Mouse (Mus musculus): ENCODE measurements around the gene B3gnt8. TPM values are rescaled to one million over a fixed set of nuclear protein-coding genes. Genes with fewer than 3 reads are reported as not detected.

Gene B3gnt8
- total and polyA plus RNA-seq, 2 experiments from 2014 or later = 4.6 to 11.3 TPM

DNA sequence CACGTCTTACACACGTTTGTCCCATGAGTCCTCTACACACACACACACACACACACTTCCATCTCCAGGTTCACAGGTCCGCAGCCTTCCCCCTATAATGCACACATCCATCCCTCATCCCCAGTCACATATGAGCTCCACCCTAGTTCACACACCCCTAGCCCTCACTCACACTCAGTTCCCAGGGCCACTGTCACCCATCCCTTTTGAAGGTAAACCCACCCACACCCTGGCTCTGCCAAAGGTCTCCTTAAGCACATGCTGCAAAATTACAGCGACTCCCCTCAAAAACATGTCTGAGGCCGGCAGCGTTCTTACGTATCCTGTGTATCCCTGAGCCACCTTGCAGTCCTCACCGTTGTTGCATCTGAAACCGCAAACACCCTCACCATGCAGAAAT, 47.8 kb downstream of the B3gnt8 start:
- ATAC-seq (ENCODE audit: insufficient read depth, low read depth) (no peak), DNase-seq (ENCODE audit: low spot score) (no peak)
- H3K9me3 ChIP-seq (replicated peaks; ENCODE audit: control insufficient read depth, low read length) = no peaks in the 10 kb centered on the region
- no peak overlapping the region for H3K4me3 ChIP-seq (ENCODE audit: low read depth, low read length)
- H3K27ac ChIP-seq (ENCODE audit: low read depth) = no peak overlapping the region
- peaks cover 15% of the 10 kb centered on the region; the same call in 1 of the 2 replicates for H3K4me1 ChIP-seq (ENCODE audit: control insufficient read depth, insufficient read depth)
- no peak for TF ChIP-seq EP300 (IDR thresholded peaks at IDR 0.05; ENCODE audit: low read depth)
- no peak for TF ChIP-seq CTCF (IDR thresholded peaks at IDR 0.05; ENCODE audit: low read depth)
- no peak overlapping the region for H3K4me2 ChIP-seq (ENCODE audit: low read depth, low read length)
- H3K9ac ChIP-seq (replicated peaks; ENCODE audit: low read depth, low read length) = no peak overlapping the region
- H3K36me3 ChIP-seq (replicated peaks; ENCODE audit: control insufficient read depth, insufficient read depth, low read length) = no peaks in the 10 kb centered on the region
- H3K27me3 ChIP-seq (ENCODE audit: control insufficient read depth, insufficient read depth, low read length) = peaks cover 26% of the 10 kb centered on the region
- 26% methylated on average over 9 of the region's 9 CpGs for WGBS

DNA sequence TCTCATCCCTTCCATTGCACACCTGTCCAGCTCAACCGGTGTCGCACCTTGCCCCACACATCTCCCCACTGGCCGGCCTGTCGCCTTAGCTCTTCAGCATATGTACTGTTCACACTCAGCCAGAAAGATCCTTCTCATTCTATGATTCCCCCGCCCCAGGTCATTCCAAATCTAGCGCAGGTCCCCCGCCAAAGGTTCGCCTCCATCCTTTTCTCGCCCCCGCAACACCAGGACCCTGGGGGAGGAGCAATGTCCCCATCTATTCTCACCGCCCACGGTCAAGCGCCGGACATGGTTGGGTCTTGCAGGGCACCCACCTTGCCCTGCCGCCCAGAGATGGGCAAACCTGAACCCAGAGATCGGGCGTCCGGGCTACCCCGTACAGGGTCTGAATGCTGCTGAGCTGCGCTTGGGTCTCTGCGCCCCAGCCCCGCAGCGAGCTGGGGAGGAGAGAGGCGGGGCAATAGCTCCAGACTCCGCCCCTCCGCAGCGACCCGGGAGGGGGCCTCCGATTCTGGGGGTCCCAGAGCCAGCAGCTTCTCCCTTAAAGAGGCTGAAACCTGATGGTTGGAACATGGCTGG, 48.4 kb downstream of the B3gnt8 start, which contains the start of gene Tmem91:
TSS of gene Tmem91 (minus strand) at position 448 of the 582 bp plus-strand sequence.
- DNase-seq (ENCODE audit: low spot score) (no peak), ATAC-seq (ENCODE audit: insufficient read depth, low read depth) (no peak)
- peaks cover 26% of the 10 kb centered on the region for H3K27me3 ChIP-seq (ENCODE audit: control insufficient read depth, insufficient read depth, low read length)
- H3K9ac ChIP-seq (replicated peaks; ENCODE audit: low read depth, low read length) = peak within 1 kb of the TSS; percentile 21; the same call in 1 of the 2 replicates
- no peak within 1 kb of the TSS for H3K27ac ChIP-seq (ENCODE audit: low read depth)
- no peaks in the 10 kb centered on the region for H3K9me3 ChIP-seq (replicated peaks; ENCODE audit: control insufficient read depth, low read length)
- peaks cover 15% of the 10 kb centered on the region; the same call in 1 of the 2 replicates for H3K4me1 ChIP-seq (ENCODE audit: control insufficient read depth, insufficient read depth)
- no peaks in the 10 kb centered on the region for H3K36me3 ChIP-seq (replicated peaks; ENCODE audit: control insufficient read depth, insufficient read depth, low read length)
- TF ChIP-seq CTCF (IDR thresholded peaks at IDR 0.05; ENCODE audit: low read depth) (no peak), EP300 (IDR thresholded peaks at IDR 0.05; ENCODE audit: low read depth) (no peak)
- 3% methylated on average over 29 of the region's 29 CpGs for WGBS
- H3K4me3 ChIP-seq (ENCODE audit: low read depth, low read length) = peak within 1 kb of the TSS; percentile 29
- H3K4me2 ChIP-seq (ENCODE audit: low read depth, low read length) = peak within 1 kb of the TSS; percentile 55

DNA sequence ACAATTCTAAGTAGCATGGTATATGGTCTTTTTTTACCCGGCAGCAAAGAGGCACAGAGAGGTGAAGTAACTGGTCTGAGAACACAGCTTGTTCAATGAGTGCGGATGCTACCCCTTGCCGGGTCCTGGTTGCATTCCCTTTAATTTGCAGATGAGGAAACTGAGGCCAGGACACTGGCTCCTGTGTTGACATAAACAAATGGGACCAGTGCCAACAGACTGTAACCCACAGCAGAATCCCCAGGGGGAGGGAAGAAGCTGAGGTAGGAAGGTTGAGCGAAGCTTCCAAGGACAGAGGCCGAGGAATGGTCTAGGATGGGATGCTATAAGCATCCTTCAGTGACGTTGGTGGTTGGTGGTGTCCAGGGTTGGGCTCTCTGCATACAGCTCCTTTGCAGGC, 49.0 kb downstream of the B3gnt8 start:
- Histone ChIP-seq H3K4me2 (ENCODE audit: low read depth, low read length) (peak overlapping the region; percentile 55; the same call in 1 of the 2 replicates), H3K4me3 (ENCODE audit: low read depth, low read length) (peak overlapping the region; percentile 29; the same call in 1 of the 2 replicates), H3K27me3 (ENCODE audit: control insufficient read depth, insufficient read depth, low read length) (peaks cover 26% of the 10 kb centered on the region), H3K27ac (ENCODE audit: low read depth) (no peak overlapping the region), H3K9ac (replicated peaks; ENCODE audit: low read depth, low read length) (no peak overlapping the region), H3K36me3 (replicated peaks; ENCODE audit: control insufficient read depth, insufficient read depth, low read length) (no peaks in the 10 kb centered on the region), H3K9me3 (replicated peaks; ENCODE audit: control insufficient read depth, low read length) (no peaks in the 10 kb centered on the region), H3K4me1 (ENCODE audit: control insufficient read depth, insufficient read depth) (peaks cover 15% of the 10 kb centered on the region; the same call in 1 of the 2 replicates)
- 51% methylated on average over 6 of the region's 6 CpGs for WGBS
- DNase-seq (ENCODE audit: low spot score) = no peak
- no peak for ATAC-seq (ENCODE audit: insufficient read depth, low read depth)
- TF ChIP-seq CTCF (IDR thresholded peaks at IDR 0.05; ENCODE audit: low read depth) = no peak
- TF ChIP-seq EP300 (IDR thresholded peaks at IDR 0.05; ENCODE audit: low read depth) = no peak

DNA sequence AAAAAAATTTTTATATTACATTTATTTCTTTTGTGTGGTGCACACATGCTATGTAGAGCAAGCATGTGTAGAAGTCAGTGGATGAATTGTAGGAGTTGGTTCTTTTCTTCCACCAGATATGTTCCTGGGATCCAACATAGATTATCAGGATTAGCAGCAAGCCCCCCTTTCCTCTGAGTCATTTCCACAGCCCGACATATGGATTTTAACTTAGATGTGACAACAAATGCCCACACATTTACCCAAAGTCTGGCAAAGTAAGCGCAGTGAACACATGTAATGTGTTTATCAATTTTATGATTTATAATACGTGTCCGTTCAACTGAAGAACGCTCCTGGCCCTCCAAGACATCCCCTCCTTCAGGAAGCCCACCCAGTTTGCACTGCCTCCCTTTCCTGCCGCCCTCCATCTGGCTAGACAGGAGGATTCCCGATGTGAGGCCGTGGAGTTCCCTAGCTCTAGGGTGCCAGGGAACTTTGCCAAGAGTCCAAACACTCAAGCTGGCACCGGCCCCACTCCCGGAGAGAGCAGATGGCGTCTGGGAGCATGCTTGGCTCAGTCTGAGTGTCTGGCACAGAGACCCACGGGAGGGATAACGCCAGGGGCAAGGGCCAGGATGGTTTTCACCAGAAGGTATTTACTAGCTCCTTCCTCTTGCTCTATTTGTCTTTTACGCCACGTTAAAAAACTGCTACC, 49.8 kb downstream of the B3gnt8 start:
- Histone ChIP-seq H3K4me1 (ENCODE audit: control insufficient read depth, insufficient read depth) (peaks cover 17% of the 10 kb centered on the region), H3K4me3 (ENCODE audit: low read depth, low read length) (no peak overlapping the region), H3K4me2 (ENCODE audit: low read depth, low read length) (no peak overlapping the region), H3K27ac (ENCODE audit: low read depth) (0 out of 2 replicates have a peak overlapping the region, but pooled peaks have one; percentile 35), H3K36me3 (replicated peaks; ENCODE audit: control insufficient read depth, insufficient read depth, low read length) (no peaks in the 10 kb centered on the region), H3K27me3 (ENCODE audit: control insufficient read depth, insufficient read depth, low read length) (peaks cover 26% of the 10 kb centered on the region), H3K9me3 (replicated peaks; ENCODE audit: control insufficient read depth, low read length) (no peaks in the 10 kb centered on the region), H3K9ac (replicated peaks; ENCODE audit: low read depth, low read length) (no peak overlapping the region)
- no peak for TF ChIP-seq CTCF (IDR thresholded peaks at IDR 0.05; ENCODE audit: low read depth)
- TF ChIP-seq EP300 (IDR thresholded peaks at IDR 0.05; ENCODE audit: low read depth) = no peak
- DNase-seq (ENCODE audit: low spot score) = peak; percentile 69
- WGBS = 23% methylated on average over 15 of the region's 15 CpGs
- ATAC-seq (ENCODE audit: insufficient read depth, low read depth) = peak; percentile 33

DNA sequence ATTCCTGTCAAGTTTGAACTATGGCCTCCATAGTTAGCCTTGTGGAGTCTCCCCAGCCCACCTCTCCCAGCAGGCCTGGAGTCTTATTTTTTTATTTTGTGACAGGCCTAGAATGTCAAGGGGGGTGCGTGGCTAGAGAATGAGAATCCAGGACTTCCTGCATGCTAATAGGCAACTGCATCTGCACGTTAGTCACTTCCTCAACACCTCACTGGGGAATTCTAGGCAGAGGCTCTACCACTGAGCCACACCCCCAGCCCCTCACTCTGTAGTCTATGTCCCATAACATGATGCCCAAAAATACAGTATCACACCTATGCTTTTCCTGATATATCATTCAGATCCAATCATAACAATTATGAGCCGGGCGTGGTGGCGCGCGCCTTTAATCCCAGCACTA, 50.6 kb downstream of the B3gnt8 start:
- H3K27me3 ChIP-seq (ENCODE audit: control insufficient read depth, insufficient read depth, low read length) = peaks cover 26% of the 10 kb centered on the region
- no peak overlapping the region for H3K27ac ChIP-seq (ENCODE audit: low read depth)

More for the DNA sequence above, 50.6 kb downstream of the B3gnt8 start:
- Histone ChIP-seq H3K9ac (replicated peaks; ENCODE audit: low read depth, low read length) (no peak overlapping the region), H3K4me2 (ENCODE audit: low read depth, low read length) (no peak overlapping the region), H3K9me3 (replicated peaks; ENCODE audit: control insufficient read depth, low read length) (no peaks in the 10 kb centered on the region), H3K4me1 (ENCODE audit: control insufficient read depth, insufficient read depth) (peaks cover 20% of the 10 kb centered on the region), H3K4me3 (ENCODE audit: low read depth, low read length) (no peak overlapping the region), H3K36me3 (replicated peaks; ENCODE audit: control insufficient read depth, insufficient read depth, low read length) (no peaks in the 10 kb centered on the region)
- no peak for TF ChIP-seq EP300 (IDR thresholded peaks at IDR 0.05; ENCODE audit: low read depth)
- no peak for TF ChIP-seq CTCF (IDR thresholded peaks at IDR 0.05; ENCODE audit: low read depth)
- DNase-seq (ENCODE audit: low spot score) (no peak), ATAC-seq (ENCODE audit: insufficient read depth, low read depth) (no peak)
- WGBS = 86% methylated on average over 7 of the region's 7 CpGs

Data from heart, postnatal 0 days (tissue).